Mouse (Mus musculus) testis, adult 2 months (tissue): ENCODE results near the gene Ksr1. TPM values are rescaled to one million over a fixed set of nuclear protein-coding genes. Genes with fewer than 3 reads are reported as not detected.
"Not testable (repeated sequence)": the region's sequence is repeated elsewhere in the genome, so short reads cannot be mapped to it uniquely, and the experiment has no call there.

Experiments
- H3K27ac ChIP-seq: fragments of 200-500 bp; 2 replicates; pipeline ENCODE4 v1.5.1; 2012; ENCODE audit warnings: low read depth, low read length; ENCODE audit not compliant: control insufficient read depth, insufficient read depth
- H3K27me3 ChIP-seq: fragments of 200-500 bp; 2 replicates; pipeline ENCODE4 v1.6.1; 2012; ENCODE audit warnings: mild to moderate bottlenecking, low read length, moderate library complexity; ENCODE audit not compliant: control insufficient read depth, insufficient read depth
- H3K36me3 ChIP-seq: fragments of 200-500 bp; 2 replicates; pipeline ENCODE4 v1.6.1; 2012; ENCODE audit warnings: mild to moderate bottlenecking, low read length; ENCODE audit not compliant: control insufficient read depth, insufficient read depth
- H3K4me1 ChIP-seq: fragments of 200-500 bp; 2 replicates; pipeline ENCODE4 v1.6.1; 2012; ENCODE audit warnings: low read length; ENCODE audit not compliant: control insufficient read depth, insufficient read depth
- H3K4me3 ChIP-seq: fragments of 200-500 bp; 2 replicates; pipeline ENCODE4 v1.5.1; 2012; ENCODE audit warnings: low read depth, mild to moderate bottlenecking, low read length, moderate library complexity, mixed read lengths; ENCODE audit not compliant: control insufficient read depth
- CTCF ChIP-seq: fragments of 200-500 bp; IDR thresholded peaks from 2 replicates; pipeline ENCODE4 v1.5.1; 2012; ENCODE audit warnings: low read depth, mild to moderate bottlenecking, inconsistent platforms, low read length, moderate library complexity; ENCODE audit not compliant: control insufficient read depth, insufficient read depth, insufficient replicate concordance
- POLR2A ChIP-seq: fragments of 200-500 bp; IDR thresholded peaks from 2 replicates; pipeline ENCODE4 v1.6.1; 2012; ENCODE audit warnings: low read depth, mild to moderate bottlenecking, inconsistent platforms, low read length, moderate library complexity; ENCODE audit not compliant: control insufficient read depth
- polyA plus RNA-seq: library from polyadenylated mRNA; depleted of rRNA; stranded (reverse); fragments of >200 nt; gene quantifications from 2 replicates; pipeline ENCODE4 v1.2.3, GENCODE M21; 2012

The Ksr1 gene
- polyA plus RNA-seq, 1 experiment: 6.7 TPM

GRCm38 (mm10) chr11:79003053-79003768 is 143.0 kb downstream of the Ksr1 start:
- Histone ChIP-seq H3K27me3 (no peaks in the 10 kb centered on the region), H3K4me1 (no peaks in the 10 kb centered on the region), H3K36me3 (no peaks in the 10 kb centered on the region), H3K4me3 (no peak overlapping the region), H3K27ac (no peak overlapping the region)
- TF ChIP-seq POLR2A: no peak
- TF ChIP-seq CTCF: no peak

- no peaks in the 10 kb centered on the region for H3K4me1 ChIP-seq
- no peak overlapping the region for H3K27ac ChIP-seq
- no peaks in the 10 kb centered on the region for H3K27me3 ChIP-seq
- no peak overlapping the region for H3K4me3 ChIP-seq
- no peaks in the 10 kb centered on the region for H3K36me3 ChIP-seq
- TF ChIP-seq POLR2A: no peak
- no peak for TF ChIP-seq CTCF
Measured at GRCm38 (mm10) chr11:79002551-79002951, 143.7 kb downstream of the Ksr1 start.

- Histone ChIP-seq H3K27me3 (no peaks in the 10 kb centered on the region), H3K4me1 (no peaks in the 10 kb centered on the region), H3K27ac (no peak overlapping the region), H3K36me3 (no peaks in the 10 kb centered on the region), H3K4me3 (no peak overlapping the region)
- no peak for TF ChIP-seq POLR2A
- no peak for TF ChIP-seq CTCF
Measured at GRCm38 (mm10) chr11:79001871-79002270, 144.3 kb downstream of the Ksr1 start.

- H3K27me3 ChIP-seq: no peaks in the 10 kb centered on the region
- no peak for TF ChIP-seq POLR2A
- TF ChIP-seq CTCF: no peak
- H3K4me1 ChIP-seq: no peaks in the 10 kb centered on the region
- no peaks in the 10 kb centered on the region for H3K36me3 ChIP-seq
- no peak overlapping the region for H3K27ac ChIP-seq
- H3K4me3 ChIP-seq: no peak overlapping the region
Measured at GRCm38 (mm10) chr11:78999118-78999517, 147.1 kb downstream of the Ksr1 start.

- H3K4me1 ChIP-seq, H3K4me3 ChIP-seq, H3K27ac ChIP-seq, H3K27me3 ChIP-seq, H3K36me3 ChIP-seq: not testable (repeated sequence)
Measured at GRCm38 (mm10) chr11:78990875-78991543, 155.2 kb downstream of the Ksr1 start.

- H3K4me1 ChIP-seq: no peaks in the 10 kb centered on the region
- H3K4me3 ChIP-seq: no peak overlapping the region
- H3K36me3 ChIP-seq: no peaks in the 10 kb centered on the region
- no peak overlapping the region for H3K27ac ChIP-seq
- TF ChIP-seq CTCF (no peak), POLR2A (no peak)
- H3K27me3 ChIP-seq: no peaks in the 10 kb centered on the region
Measured at GRCm38 (mm10) chr11:78990096-78990495, 156.1 kb downstream of the Ksr1 start.

- not testable (repeated sequence) for H3K27ac ChIP-seq, H3K4me1 ChIP-seq, H3K4me3 ChIP-seq
Measured at GRCm38 (mm10) chr11:78989206-78989605, 157.0 kb downstream of the Ksr1 start.

More at GRCm38 (mm10) chr11:78989206-78989605, 157.0 kb downstream of the Ksr1 start:
- H3K27me3 ChIP-seq, H3K36me3 ChIP-seq: not testable (repeated sequence)
